In the genomic region with DNA sequence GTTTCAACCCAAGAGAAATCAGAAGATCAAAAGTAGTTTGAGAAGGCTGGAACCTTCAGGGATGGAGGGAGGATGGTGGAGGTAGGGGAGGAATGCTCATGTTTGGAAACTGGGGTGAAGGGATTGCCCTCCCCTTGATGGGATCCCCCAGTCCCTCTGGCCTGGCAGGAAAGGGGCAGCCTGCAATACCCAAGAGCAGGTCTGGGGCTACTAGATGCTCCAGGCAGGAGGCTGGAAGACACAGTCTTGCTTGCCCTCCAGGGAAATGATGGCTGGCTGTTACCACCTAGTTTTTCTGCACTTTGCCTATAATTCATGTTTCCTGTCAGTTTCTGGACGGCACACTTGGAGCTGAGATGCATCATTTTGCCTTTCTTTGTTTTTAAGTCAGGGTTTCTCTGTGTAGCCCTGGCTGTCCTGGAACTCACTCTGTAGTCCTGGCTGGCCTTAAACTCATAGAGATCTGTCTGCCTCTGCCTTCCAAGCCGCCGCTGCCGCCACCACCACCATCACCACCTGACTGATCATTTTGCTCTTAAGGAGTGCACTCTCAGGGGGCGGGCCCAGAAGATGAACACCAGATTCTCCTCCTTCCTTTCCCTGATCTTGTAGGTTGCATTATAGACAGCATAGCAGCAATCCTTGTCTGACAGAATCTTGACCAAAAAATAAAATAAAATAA, we compare ENCODE assay signal across 26 mouse cellular contexts. TPM values are rescaled to one million over a fixed set of nuclear protein-coding genes. Genes with fewer than 3 reads are reported as not detected.
"Had no signal": no experiment of that assay in that cellular context is flagged by ENCODE, and none has a peak within 500 bp of the region (broad histone marks: within the 10 kb centered on the region; RNA-seq: fewer than 3 reads in every experiment).

No protein-coding gene starts in this region.

- H3K27ac ChIP-seq: heart, embryonic 13.5 days; heart, embryonic 15.5 days; hindbrain, embryonic 13.5 days; hindbrain, embryonic 15.5 days; hindbrain, postnatal 0 days; intestine, embryonic 15.5 days; kidney, embryonic 15.5 days; kidney, postnatal 0 days; limb, embryonic 12.5 days; liver, embryonic 13.5 days; liver, embryonic 15.5 days had no signal

- H3K9ac ChIP-seq: forebrain, postnatal 0 days; heart, embryonic 13.5 days; heart, embryonic 15.5 days; hindbrain, embryonic 13.5 days; hindbrain, embryonic 15.5 days; intestine, embryonic 15.5 days; kidney, embryonic 15.5 days; limb, embryonic 12.5 days; liver, embryonic 13.5 days; liver, embryonic 15.5 days had no signal

- H3K27me3 ChIP-seq: heart, embryonic 13.5 days; heart, embryonic 15.5 days; hindbrain, embryonic 13.5 days; hindbrain, embryonic 15.5 days; intestine, embryonic 15.5 days; kidney, embryonic 15.5 days; limb, embryonic 12.5 days had no signal

- H3K36me3 ChIP-seq: heart, embryonic 13.5 days; heart, embryonic 15.5 days; hindbrain, embryonic 13.5 days; hindbrain, embryonic 15.5 days; intestine, embryonic 15.5 days; kidney, embryonic 15.5 days; limb, embryonic 12.5 days; liver, embryonic 13.5 days; liver, embryonic 15.5 days had no signal

- H3K9me3 ChIP-seq: heart, embryonic 13.5 days; heart, embryonic 15.5 days; hindbrain, embryonic 13.5 days; hindbrain, embryonic 15.5 days; intestine, embryonic 15.5 days; kidney, embryonic 15.5 days; limb, embryonic 12.5 days; liver, embryonic 13.5 days; liver, embryonic 15.5 days had no signal

- DNase-seq: forebrain, postnatal 0 days; gastrocnemius, postnatal 14 days; gastrocnemius, postnatal 36 days; heart, adult 18-20 months; heart, postnatal 14 days; heart, postnatal 36 days; kidney, adult 11 months; kidney, adult 2 months; kidney, adult 9 months; kidney, postnatal 14 days; kidney, postnatal 36 days; layer of hippocampus, adult 9-11 months; layer of hippocampus, postnatal 36 days; left cerebral cortex, postnatal 4 days; liver, embryonic 13.5 days had no signal

- H3K4me1 ChIP-seq: hindbrain, embryonic 13.5 days; hindbrain, embryonic 15.5 days; intestine, embryonic 15.5 days; kidney, embryonic 15.5 days; limb, embryonic 12.5 days; liver, embryonic 13.5 days; liver, embryonic 15.5 days had no signal

- ATAC-seq: forebrain, postnatal 0 days; hindbrain, postnatal 0 days; intestine, embryonic 15.5 days had no signal

- H3K4me2 ChIP-seq: heart, embryonic 13.5 days; heart, embryonic 15.5 days; hindbrain, embryonic 13.5 days; hindbrain, embryonic 15.5 days; intestine, embryonic 15.5 days; kidney, embryonic 15.5 days; limb, embryonic 12.5 days; liver, embryonic 13.5 days; liver, embryonic 15.5 days had no signal

- H3K4me3 ChIP-seq: heart, embryonic 13.5 days; heart, embryonic 15.5 days; hindbrain, embryonic 13.5 days; hindbrain, embryonic 15.5 days; intestine, embryonic 15.5 days; kidney, embryonic 15.5 days; limb, embryonic 12.5 days; liver, embryonic 13.5 days; liver, embryonic 15.5 days had no signal

RNA-seq across cellular contexts. Expression of gene F2rl1, which starts 53.1 kb away (rescaled TPM):
- total RNA-seq: hematopoietic stem cell, adult 5-6 weeks had no signal
- polyA plus RNA-seq: hindbrain, embryonic 13.5 days; hindbrain, embryonic 15.5 days; hindbrain, postnatal 0 days had no signal
